Mouse (Mus musculus) CH12.LX (cell line): ENCODE measurements around the gene Ube2q1. TPM values are rescaled to one million over a fixed set of nuclear protein-coding genes. Genes with fewer than 3 reads are reported as not detected.

Experiments
- DNase-seq: peaks from one replicate; pipeline ENCODE4 v3.0.0-alpha.2; 2013; ENCODE audit errors: extremely low read depth
- H3K27ac ChIP-seq: 2 replicates; pipeline ENCODE4 v1.5.1; 2012; ENCODE audit warnings: low read depth, mild to moderate bottlenecking, control low read depth, moderate library complexity; ENCODE audit not compliant: insufficient read depth
- H3K27me3 ChIP-seq: replicated peaks from 2 replicates; pipeline ENCODE3; 2012; ENCODE audit warnings: inconsistent platforms
- H3K36me3 ChIP-seq, 2 experiments: replicated peaks in 1 of 2; 2 replicates each; pipeline versions ENCODE3 to v1.6.1; 2012; ENCODE audit warnings: inconsistent platforms in 1 of 2, low read length in 1 of 2, mild to moderate bottlenecking in 1 of 2, mixed read lengths in 1 of 2, moderate library complexity in 1 of 2; ENCODE audit not compliant: control insufficient read depth in 1 of 2, insufficient read depth in 1 of 2
- H3K4me1 ChIP-seq, 2 experiments: 2 replicates each; pipeline ENCODE4 v1.6.1; 2012; ENCODE audit warnings: inconsistent platforms in 1 of 2, moderate library complexity in 1 of 2; ENCODE audit not compliant: insufficient read depth in 2 of 2, control insufficient read depth in 1 of 2
- H3K4me2 ChIP-seq: 2 replicates; pipeline ENCODE4 v1.6.1; 2012; ENCODE audit warnings: low read depth, mild to moderate bottlenecking, control low read depth; ENCODE audit not compliant: poor library complexity, insufficient read depth, severe bottlenecking
- H3K4me3 ChIP-seq, 3 experiments: fragments of 150-350 bp in 1 of 3; sonication (generic) in 1 of 3; replicated peaks in 1 of 3; 2 replicates each; pipeline versions ENCODE3 to v1.5.1; 2011 to 2012; ENCODE audit warnings: low read depth in 2 of 3, low read length in 2 of 3, mild to moderate bottlenecking in 2 of 3, moderate library complexity in 2 of 3, control low read depth in 1 of 3, improper control_type of control experiment in 1 of 3, inconsistent platforms in 1 of 3, mixed read lengths in 1 of 3; ENCODE audit not compliant: poor library complexity in 1 of 3
- H3K79me2 ChIP-seq: replicated peaks from 2 replicates; pipeline ENCODE4 v1.6.1; 2012; ENCODE audit warnings: mild to moderate bottlenecking, moderate library complexity; ENCODE audit not compliant: control insufficient read depth, poor library complexity, insufficient read depth, severe bottlenecking; ENCODE audit errors: extremely low read depth
- H3K9ac ChIP-seq: 2 replicates; pipeline ENCODE4 v1.6.1; 2012; ENCODE audit warnings: low read depth, mild to moderate bottlenecking, control low read depth, moderate library complexity; ENCODE audit not compliant: insufficient read depth
- H3K9me3 ChIP-seq: replicated peaks from 2 replicates; pipeline ENCODE3; 2012; ENCODE audit warnings: low read length, inconsistent platforms, mixed read lengths
- BHLHE40 ChIP-seq: IDR thresholded peaks from 2 replicates; pipeline ENCODE4 v1.6.1; 2011; ENCODE audit warnings: mild to moderate bottlenecking, low read depth, low read length, improper control_type of control experiment
- CTCF ChIP-seq, 2 experiments: IDR thresholded peaks in 1 of 2; conservative IDR thresholded peaks in 1 of 2; 2 replicates each; pipeline ENCODE4 v1.5.1; 2011 to 2012; ENCODE audit warnings: low read depth in 2 of 2, low read length in 2 of 2, improper control_type of control experiment in 1 of 2, inconsistent platforms in 1 of 2, mild to moderate bottlenecking in 1 of 2, moderate library complexity in 1 of 2
- E2F4 ChIP-seq: IDR thresholded peaks from 2 replicates; pipeline ENCODE4 v1.6.1; 2011; ENCODE audit warnings: low read depth, low read length, improper control_type of control experiment; ENCODE audit not compliant: insufficient replicate concordance
- ELF1 ChIP-seq: IDR thresholded peaks from 2 replicates; pipeline ENCODE4 v1.6.1; 2014; ENCODE audit warnings: low read depth, mild to moderate bottlenecking, inconsistent platforms, low read length, improper control_type of control experiment
- EP300 ChIP-seq: IDR thresholded peaks from 2 replicates; pipeline ENCODE4 v1.6.1; 2011; ENCODE audit warnings: low read length, improper control_type of control experiment
- HCFC1 ChIP-seq: IDR thresholded peaks from 2 replicates; pipeline ENCODE4 v1.6.1; 2012; ENCODE audit warnings: low read depth, mild to moderate bottlenecking, inconsistent platforms, low read length, improper control_type of control experiment
- IRF4 ChIP-seq: IDR thresholded peaks from 2 replicates; pipeline ENCODE4 v1.6.1; 2014; ENCODE audit warnings: low read depth, mild to moderate bottlenecking, inconsistent platforms, low read length, improper control_type of control experiment
- JUN ChIP-seq: IDR thresholded peaks from 2 replicates; pipeline ENCODE4 v1.6.1; 2011; ENCODE audit warnings: low read depth, mild to moderate bottlenecking, low read length, improper control_type of control experiment, moderate library complexity; ENCODE audit not compliant: insufficient read depth
- KAT2A ChIP-seq: IDR thresholded peaks from 2 replicates; pipeline ENCODE4 v1.6.1; 2012; ENCODE audit warnings: low read length, improper control_type of control experiment, inconsistent platforms; ENCODE audit not compliant: insufficient replicate concordance
- MAFK ChIP-seq: IDR thresholded peaks from 2 replicates; pipeline ENCODE4 v1.6.1; 2011; ENCODE audit warnings: low read length, improper control_type of control experiment; ENCODE audit not compliant: insufficient replicate concordance
- MAZ ChIP-seq: IDR thresholded peaks from 2 replicates; pipeline ENCODE4 v1.6.1; 2012; ENCODE audit warnings: low read depth, mild to moderate bottlenecking, inconsistent platforms, low read length, improper control_type of control experiment, moderate library complexity
- MEF2A ChIP-seq: IDR thresholded peaks from 2 replicates; pipeline ENCODE4 v1.6.1; 2014; ENCODE audit warnings: low read depth, mild to moderate bottlenecking, inconsistent platforms, low read length, improper control_type of control experiment, borderline replicate concordance
- MXI1 ChIP-seq: IDR thresholded peaks from 2 replicates; pipeline ENCODE4 v1.6.1; 2011; ENCODE audit warnings: mild to moderate bottlenecking, low read depth, low read length, improper control_type of control experiment
- NELFE ChIP-seq: IDR thresholded peaks from 2 replicates; pipeline ENCODE4 v1.6.1; 2011; ENCODE audit warnings: low read depth, low read length, improper control_type of control experiment
- NRF1 ChIP-seq: IDR thresholded peaks from 2 replicates; pipeline ENCODE4 v1.6.1; 2014; ENCODE audit warnings: low read depth, mild to moderate bottlenecking, inconsistent platforms, low read length, improper control_type of control experiment, moderate library complexity
- PAX5 ChIP-seq: IDR thresholded peaks from 2 replicates; pipeline ENCODE4 v1.6.1; 2012; ENCODE audit warnings: low read length, inconsistent platforms, mixed read lengths
- POLR2A ChIP-seq: IDR thresholded peaks from 2 replicates; pipeline ENCODE4 v1.6.1; 2011; ENCODE audit warnings: low read depth, mild to moderate bottlenecking, improper control_type of control experiment, low read length
- RCOR1 ChIP-seq: conservative IDR thresholded peaks from 2 replicates; pipeline ENCODE4 v1.6.1; 2012; ENCODE audit warnings: low read depth, mild to moderate bottlenecking, inconsistent platforms, low read length, improper control_type of control experiment
- SIN3A ChIP-seq: IDR thresholded peaks from 2 replicates; pipeline ENCODE4 v1.6.1; 2012; ENCODE audit warnings: low read length, improper control_type of control experiment, inconsistent platforms
- SMC3 ChIP-seq: IDR thresholded peaks from 2 replicates; pipeline ENCODE4 v1.6.1; 2011; ENCODE audit warnings: low read depth, low read length, improper control_type of control experiment
- TBP ChIP-seq: conservative IDR thresholded peaks from 2 replicates; pipeline ENCODE4 v1.6.1; 2011; ENCODE audit warnings: low read depth, low read length, improper control_type of control experiment
- ZC3H11A ChIP-seq: IDR thresholded peaks from 2 replicates; pipeline ENCODE4 v1.6.1; 2012; ENCODE audit warnings: low read depth, mild to moderate bottlenecking, inconsistent platforms, low read length, improper control_type of control experiment
- ZMIZ1 ChIP-seq: IDR thresholded peaks from 2 replicates; pipeline ENCODE4 v1.6.1; 2012; ENCODE audit warnings: low read depth, mild to moderate bottlenecking, inconsistent platforms, low read length, improper control_type of control experiment
- ZNF384 ChIP-seq: IDR thresholded peaks from 2 replicates; pipeline ENCODE4 v1.6.1; 2012; ENCODE audit warnings: low read depth, low read length, improper control_type of control experiment, inconsistent platforms
- dilution Hi-C: fragments of 300-500 bp; cut with MboI; formaldehyde crosslinking; loops from 2 replicates; pipeline ENCODE4 v1.14.3; 2020; ENCODE audit warnings: low sequenced_read_pairs; ENCODE audit not compliant: extremely low pct_unique_long_range_greater_than_20kb, extremely low pct_ligation_motif_present
- in situ Hi-C: fragments of 300-500 bp; cut with MboI; formaldehyde crosslinking; loops from 3 replicates; pipeline ENCODE4 v1.14.3; 2019; ENCODE audit warnings: low sequenced_read_pairs, low pct_ligation_motif_present, low pct_unique_long_range_greater_than_20kb, mixed read lengths
- polyA plus RNA-seq: library from polyadenylated mRNA; unstranded; fragments of >175 nt; gene quantifications from 2 replicates; pipeline ENCODE4 v1.2.1, GENCODE M21; 2012; ENCODE audit warnings: low read depth; ENCODE audit not compliant: insufficient read length
- total RNA-seq, 2 experiments: library from RNA; depleted of rRNA; stranded (reverse); fragments of 300-350 nt in 1 of 2; fragments of >200 nt in 1 of 2; gene quantifications; 2 replicates each; pipeline ENCODE4 v1.2.3; 2012 to 2014

Gene Ube2q1
- total and polyA plus RNA-seq, 3 experiments = 35.4 to 88.8 (median 59.4) TPM

DNA sequence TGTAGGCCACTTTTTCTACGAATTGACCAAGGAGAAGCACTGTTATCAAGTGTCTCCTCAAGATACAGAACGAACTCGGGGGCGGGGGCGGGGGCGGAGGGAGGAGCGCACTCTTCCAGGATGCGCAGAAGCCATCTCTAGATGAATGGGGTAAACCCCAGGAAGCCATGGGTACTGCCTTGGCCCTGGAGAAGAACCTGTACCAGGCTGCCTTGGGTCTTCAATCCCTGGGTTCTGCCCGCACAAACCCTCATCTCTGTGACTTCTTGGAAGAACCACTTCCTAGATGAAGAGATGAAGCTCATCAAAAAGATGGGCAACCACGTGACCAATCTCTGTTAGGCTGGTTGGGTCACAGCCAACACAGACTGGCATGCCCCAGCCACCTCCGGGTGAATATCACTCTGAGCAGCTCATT lies 47.7 kb downstream of the Ube2q1 start:
- H3K9ac ChIP-seq = no peak overlapping the region
- DNase-seq = no peak
- H3K4me3 ChIP-seq = no peak overlapping the region
- in situ Hi-C loops (no loop called here), dilution Hi-C loops (no loop called here)
- no peak overlapping the region for H3K4me2 ChIP-seq
- no peaks in the 10 kb centered on the region for H3K27me3 ChIP-seq
- TF ChIP-seq MEF2A (no peak), CTCF (conservative IDR thresholded peaks at IDR 0.05 in 1 of 2, IDR thresholded peaks at IDR 0.05 in 1 of 2; ENCODE audit: low read depth in 2 of 2, low read length in 2 of 2) (no peak), RCOR1 (no peak), ELF1 (no peak), HCFC1 (no peak), SMC3 (no peak), SIN3A (no peak), NELFE (no peak), JUN (no peak), POLR2A (no peak), EP300 (no peak), E2F4 (no peak), NRF1 (no peak), BHLHE40 (no peak), TBP (no peak), MAFK (no peak), ZMIZ1 (no peak), ZC3H11A (no peak), IRF4 (no peak), MXI1 (no peak)
- H3K36me3 ChIP-seq = no peaks in the 10 kb centered on the region
- H3K79me2 ChIP-seq = no peaks in the 10 kb centered on the region
- no peaks in the 10 kb centered on the region for H3K9me3 ChIP-seq
- H3K4me1 ChIP-seq = peaks cover 0 to 10% of the 10 kb centered on the region in 2 experiments; a peak in 3 of 4 replicates
- no peak overlapping the region for H3K27ac ChIP-seq

DNA sequence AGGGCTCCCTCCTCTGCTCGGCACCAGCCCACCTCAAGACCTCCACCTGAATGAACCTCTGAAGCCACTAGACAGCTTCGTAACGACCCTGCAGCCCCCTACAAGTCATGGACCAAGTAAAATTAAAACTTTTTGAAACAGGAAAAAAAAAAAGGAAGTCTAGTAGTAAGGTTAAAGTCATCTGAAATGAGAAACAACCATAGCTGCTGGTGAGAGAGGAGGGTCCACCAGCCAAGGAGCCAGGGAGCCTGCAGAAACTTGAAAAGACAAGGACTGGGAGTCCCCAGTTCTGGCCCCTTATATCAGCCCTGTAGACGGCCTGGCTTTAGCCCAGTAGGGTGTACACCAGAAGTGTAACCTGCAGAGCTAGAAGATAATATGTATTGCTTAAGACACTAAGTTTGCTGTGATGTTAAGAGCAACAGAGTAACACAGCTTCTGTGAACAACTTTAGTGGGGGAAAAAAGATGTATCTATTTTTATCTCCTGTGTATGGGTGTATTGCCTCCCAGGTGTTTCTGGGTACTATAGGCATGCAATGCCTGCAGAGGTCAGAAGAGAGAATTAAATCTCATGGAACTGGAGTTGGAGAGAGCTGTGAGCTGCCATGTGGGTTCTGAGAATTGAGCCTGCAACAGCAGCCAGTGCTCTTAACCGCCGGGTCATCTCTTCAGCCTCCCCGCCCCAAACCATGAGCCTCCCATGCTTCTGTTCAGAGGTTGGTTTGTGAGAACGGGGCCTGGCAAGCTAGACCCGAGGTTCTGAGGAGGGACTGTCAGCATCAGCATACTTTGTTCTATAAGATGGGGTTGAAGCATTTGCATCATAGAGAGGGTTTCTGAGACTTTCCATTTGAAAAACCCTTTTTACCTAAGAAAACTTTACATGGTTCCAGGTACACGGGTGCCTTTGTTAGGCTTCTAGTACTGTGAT lies 48.4 kb downstream of the Ube2q1 start:
- no peak overlapping the region for H3K4me3 ChIP-seq
- H3K27ac ChIP-seq = no peak overlapping the region
- dilution Hi-C loops (no loop called here), in situ Hi-C loops (no loop called here)
- H3K36me3 ChIP-seq = no peaks in the 10 kb centered on the region
- DNase-seq = no peak
- H3K4me2 ChIP-seq = no peak overlapping the region
- H3K4me1 ChIP-seq = peaks cover 0 to 10% of the 10 kb centered on the region in 2 experiments; a peak in 3 of 4 replicates
- no peaks in the 10 kb centered on the region for H3K27me3 ChIP-seq
- TF ChIP-seq E2F4 (no peak), MAZ (no peak), RCOR1 (no peak), SMC3 (no peak), KAT2A (no peak), ZNF384 (no peak), NRF1 (no peak), PAX5 (no peak)
- TF ChIP-seq, all 38 proteins: peak for 0
- Histone ChIP-seq H3K79me2 (no peaks in the 10 kb centered on the region), H3K9me3 (no peaks in the 10 kb centered on the region), H3K9ac (no peak overlapping the region)
